Mouse (Mus musculus): ENCODE measurements at regions not wholly inside any gene's neighbourhood (a gene's known extent, or its start where the extent isn't known, plus 50 kb on each side); places are given as distances from the start of the nearest gene placed in this dataset.

- ATAC-seq = no peak
- Histone ChIP-seq H3K4me3 (ENCODE audit: low read depth, low read length) (no peak overlapping the region), H3K4me2 (replicated peaks; ENCODE audit: low read depth, low read length) (no peak overlapping the region), H3K27me3 (replicated peaks; ENCODE audit: insufficient read depth, low read length) (no peaks in the 10 kb centered on the region), H3K9me3 (ENCODE audit: low read length) (no peaks in the 10 kb centered on the region), H3K4me1 (ENCODE audit: insufficient read depth, low read depth, low read length) (no peaks in the 10 kb centered on the region), H3K27ac (ENCODE audit: low read length) (no peak overlapping the region), H3K9ac (replicated peaks; ENCODE audit: low read depth) (no peak overlapping the region), H3K36me3 (ENCODE audit: insufficient read depth, low read length) (no peaks in the 10 kb centered on the region)
- no peak for DNase-seq (ENCODE audit: low spot score)
- 77% methylated on average over 2 of the region's 2 CpGs for WGBS
- no peak for TF ChIP-seq EP300 (IDR thresholded peaks at IDR 0.05)
- no peak for TF ChIP-seq CTCF (IDR thresholded peaks at IDR 0.05)
Observed at GRCm38 (mm10) chr9:115614007-115614406, 295.2 kb upstream of the Gadl1 start.

GRCm38 (mm10) chr9:115617909-115618308 lies 291.3 kb upstream of the Gadl1 start:
- no peak overlapping the region for H3K4me3 ChIP-seq (ENCODE audit: low read depth, low read length)
- no peaks in the 10 kb centered on the region for H3K9me3 ChIP-seq (ENCODE audit: low read length)
- H3K27me3 ChIP-seq (replicated peaks; ENCODE audit: insufficient read depth, low read length) = no peaks in the 10 kb centered on the region
- H3K4me1 ChIP-seq (ENCODE audit: insufficient read depth, low read depth, low read length) = no peaks in the 10 kb centered on the region
- no peak overlapping the region for H3K9ac ChIP-seq (replicated peaks; ENCODE audit: low read depth)
- 49% methylated on average over 6 of the region's 6 CpGs for WGBS
- H3K27ac ChIP-seq (ENCODE audit: low read length) = no peak overlapping the region
- DNase-seq (ENCODE audit: low spot score) (peak; percentile 53), ATAC-seq (peak; percentile 87)
- TF ChIP-seq CTCF (IDR thresholded peaks at IDR 0.05) = no peak
- peak; percentile 85 for TF ChIP-seq EP300 (IDR thresholded peaks at IDR 0.05)
- H3K36me3 ChIP-seq (ENCODE audit: insufficient read depth, low read length) = no peaks in the 10 kb centered on the region
- H3K4me2 ChIP-seq (replicated peaks; ENCODE audit: low read depth, low read length) = no peak overlapping the region

DNA sequence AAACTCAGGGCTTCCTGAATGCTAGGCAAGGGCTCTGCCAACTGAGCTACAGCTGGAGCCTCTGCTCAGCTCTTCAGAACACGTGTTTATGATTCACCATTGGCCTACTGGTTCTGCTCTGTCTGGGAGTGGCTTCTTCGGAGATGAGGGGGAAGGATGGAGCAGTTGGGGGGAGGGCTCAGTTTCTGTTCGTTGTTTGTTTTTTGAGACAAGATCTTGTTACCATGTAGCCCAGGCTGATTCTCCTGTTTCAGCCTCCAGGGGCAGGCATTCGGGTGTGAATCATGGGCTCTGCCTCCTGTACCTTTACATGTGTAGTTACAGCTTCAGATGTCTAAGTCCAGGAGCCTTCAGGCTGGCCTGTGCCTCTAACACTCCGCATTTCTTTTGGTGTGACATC lies 285.3 kb upstream of the Gadl1 start:
- ATAC-seq (peak; percentile 82), DNase-seq (ENCODE audit: low spot score) (peak; percentile 62)
- H3K36me3 ChIP-seq (ENCODE audit: insufficient read depth, low read length) = no peaks in the 10 kb centered on the region
- TF ChIP-seq EP300 (IDR thresholded peaks at IDR 0.05) (peak; percentile 37; the same call in 1 of the 2 replicates), CTCF (IDR thresholded peaks at IDR 0.05) (peak; percentile 45)
- no peaks in the 10 kb centered on the region for H3K4me1 ChIP-seq (ENCODE audit: insufficient read depth, low read depth, low read length)
- no peak overlapping the region for H3K27ac ChIP-seq (ENCODE audit: low read length)
- no peak overlapping the region for H3K4me3 ChIP-seq (ENCODE audit: low read depth, low read length)
- H3K27me3 ChIP-seq (replicated peaks; ENCODE audit: insufficient read depth, low read length) = no peaks in the 10 kb centered on the region
- WGBS = 14% methylated on average over 5 of the region's 5 CpGs
- H3K4me2 ChIP-seq (replicated peaks; ENCODE audit: low read depth, low read length) = no peak overlapping the region
- H3K9ac ChIP-seq (replicated peaks; ENCODE audit: low read depth) = no peak overlapping the region
- no peaks in the 10 kb centered on the region for H3K9me3 ChIP-seq (ENCODE audit: low read length)

DNA sequence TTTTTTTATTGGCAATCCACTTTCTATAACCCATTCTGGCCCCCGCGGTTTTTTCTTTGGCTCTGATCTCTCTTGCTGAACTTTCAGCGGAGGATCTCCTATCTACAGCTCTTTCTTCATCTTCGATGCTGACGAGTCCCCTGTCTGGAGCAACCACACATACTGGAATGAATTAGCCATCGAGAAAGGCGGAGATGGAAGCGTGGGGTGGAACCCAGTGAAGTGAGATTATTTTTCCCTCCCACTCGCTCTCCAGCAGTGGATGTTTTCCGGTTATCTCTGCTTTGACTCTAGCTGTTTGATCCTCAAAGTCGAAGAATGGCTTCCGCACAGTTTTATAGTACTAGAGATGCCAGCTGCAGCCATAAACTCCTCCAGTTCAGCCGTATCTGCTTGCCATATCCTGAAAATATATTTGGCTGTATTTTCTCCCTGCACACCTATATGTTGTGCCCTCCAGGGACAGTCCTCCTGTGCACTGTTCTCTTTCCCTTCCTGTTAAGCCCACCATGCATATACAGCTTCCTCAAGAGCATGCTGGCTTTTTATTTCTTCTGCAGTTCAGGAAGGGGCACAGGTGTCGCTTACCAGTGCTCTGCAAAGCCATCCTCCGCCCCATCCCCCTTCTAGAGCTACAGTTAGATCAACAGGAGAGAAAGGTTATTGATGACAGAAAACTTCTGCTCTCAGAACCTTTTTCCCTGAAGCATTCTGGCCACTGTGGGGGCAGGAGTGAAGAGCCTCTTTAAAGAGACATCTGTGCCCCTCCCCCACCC lies 284.3 kb upstream of the Gadl1 start:
- Histone ChIP-seq H3K9ac (replicated peaks; ENCODE audit: low read depth) (no peak overlapping the region), H3K4me1 (ENCODE audit: insufficient read depth, low read depth, low read length) (no peaks in the 10 kb centered on the region), H3K9me3 (ENCODE audit: low read length) (no peaks in the 10 kb centered on the region), H3K4me2 (replicated peaks; ENCODE audit: low read depth, low read length) (no peak overlapping the region), H3K4me3 (ENCODE audit: low read depth, low read length) (no peak overlapping the region), H3K27me3 (replicated peaks; ENCODE audit: insufficient read depth, low read length) (no peaks in the 10 kb centered on the region), H3K36me3 (ENCODE audit: insufficient read depth, low read length) (no peaks in the 10 kb centered on the region), H3K27ac (ENCODE audit: low read length) (no peak overlapping the region)
- no peak for ATAC-seq
- no peak for DNase-seq (ENCODE audit: low spot score)
- 68% methylated on average over 15 of the region's 15 CpGs for WGBS
- TF ChIP-seq CTCF (IDR thresholded peaks at IDR 0.05) (no peak), EP300 (IDR thresholded peaks at IDR 0.05) (no peak)

DNA sequence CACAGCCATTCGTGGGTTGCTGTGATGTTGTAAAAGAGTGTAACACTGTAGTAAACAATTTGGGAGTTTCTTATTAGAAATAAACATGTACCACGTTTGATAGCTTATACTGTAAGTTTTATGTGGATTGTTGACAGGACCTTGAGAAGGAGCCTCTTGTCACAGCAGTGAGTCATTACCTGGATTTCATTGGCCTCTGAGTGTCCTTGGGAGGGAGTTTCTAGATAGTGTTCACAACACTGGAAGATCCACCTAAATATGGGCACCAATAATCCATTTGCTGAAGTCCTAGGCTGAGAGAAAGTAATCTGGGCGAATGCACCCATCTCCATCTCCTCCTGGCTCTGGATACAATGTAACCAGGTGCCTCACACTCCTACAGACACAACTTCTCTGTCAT lies 281.7 kb upstream of the Gadl1 start:
- ATAC-seq = no peak
- TF ChIP-seq CTCF (IDR thresholded peaks at IDR 0.05) (no peak), EP300 (IDR thresholded peaks at IDR 0.05) (no peak)
- Histone ChIP-seq H3K27me3 (replicated peaks; ENCODE audit: insufficient read depth, low read length) (no peaks in the 10 kb centered on the region), H3K27ac (ENCODE audit: low read length) (no peak overlapping the region), H3K4me3 (ENCODE audit: low read depth, low read length) (no peak overlapping the region), H3K36me3 (ENCODE audit: insufficient read depth, low read length) (no peaks in the 10 kb centered on the region), H3K9me3 (ENCODE audit: low read length) (no peaks in the 10 kb centered on the region), H3K9ac (replicated peaks; ENCODE audit: low read depth) (no peak overlapping the region), H3K4me2 (replicated peaks; ENCODE audit: low read depth, low read length) (no peak overlapping the region), H3K4me1 (ENCODE audit: insufficient read depth, low read depth, low read length) (no peaks in the 10 kb centered on the region)
- WGBS = 67% methylated on average over 3 of the region's 3 CpGs
- DNase-seq (ENCODE audit: low spot score) = no peak

DNA sequence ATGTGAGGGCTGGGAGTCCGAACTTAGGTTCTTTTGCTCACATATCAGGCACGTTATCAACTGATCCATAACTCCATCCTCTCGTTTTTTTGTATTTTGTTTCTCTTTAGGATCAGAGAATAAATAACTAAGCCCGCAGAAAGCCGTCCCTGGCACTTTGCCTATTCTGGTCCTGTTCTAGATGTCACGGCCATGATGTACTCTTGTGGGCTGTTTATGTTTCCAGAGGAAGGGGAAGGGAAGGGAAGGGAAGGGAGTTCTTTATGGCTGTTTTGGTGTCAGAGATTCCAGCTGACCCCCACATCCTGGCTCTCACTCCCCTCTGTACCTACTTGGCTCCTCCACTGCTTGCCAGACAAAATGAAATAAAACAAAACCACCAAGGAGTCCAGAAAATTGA lies 272.1 kb upstream of the Gadl1 start:
- Histone ChIP-seq H3K4me1 (ENCODE audit: insufficient read depth, low read depth, low read length) (no peaks in the 10 kb centered on the region), H3K36me3 (ENCODE audit: insufficient read depth, low read length) (no peaks in the 10 kb centered on the region), H3K9ac (replicated peaks; ENCODE audit: low read depth) (no peak overlapping the region), H3K27me3 (replicated peaks; ENCODE audit: insufficient read depth, low read length) (no peaks in the 10 kb centered on the region), H3K9me3 (ENCODE audit: low read length) (no peaks in the 10 kb centered on the region), H3K4me2 (replicated peaks; ENCODE audit: low read depth, low read length) (no peak overlapping the region), H3K4me3 (ENCODE audit: low read depth, low read length) (no peak overlapping the region), H3K27ac (ENCODE audit: low read length) (no peak overlapping the region)
- WGBS = 40% methylated on average over 6 of the region's 6 CpGs
- peak; percentile 75 for ATAC-seq
- TF ChIP-seq EP300 (IDR thresholded peaks at IDR 0.05) (peak; percentile 96), CTCF (IDR thresholded peaks at IDR 0.05) (no peak)
- peak; percentile 43 for DNase-seq (ENCODE audit: low spot score)

All from lung, postnatal 0 days (tissue).